Mouse (Mus musculus) adrenal gland, adult (tissue): ENCODE results near the gene Zfp605.
"Not testable (repeated sequence)": the region's sequence is repeated elsewhere in the genome, so short reads cannot be mapped to it uniquely, and the experiment has no call there.

Source experiments
- DNase-seq, 2 experiments: peaks; one replicate each; pipeline ENCODE4 v3.0.0; 2022 to 2023; ENCODE audit warnings: low spot score in 1 of 2; ENCODE audit not compliant: inconsistent age in 2 of 2

Zfp605 gene

DNA sequence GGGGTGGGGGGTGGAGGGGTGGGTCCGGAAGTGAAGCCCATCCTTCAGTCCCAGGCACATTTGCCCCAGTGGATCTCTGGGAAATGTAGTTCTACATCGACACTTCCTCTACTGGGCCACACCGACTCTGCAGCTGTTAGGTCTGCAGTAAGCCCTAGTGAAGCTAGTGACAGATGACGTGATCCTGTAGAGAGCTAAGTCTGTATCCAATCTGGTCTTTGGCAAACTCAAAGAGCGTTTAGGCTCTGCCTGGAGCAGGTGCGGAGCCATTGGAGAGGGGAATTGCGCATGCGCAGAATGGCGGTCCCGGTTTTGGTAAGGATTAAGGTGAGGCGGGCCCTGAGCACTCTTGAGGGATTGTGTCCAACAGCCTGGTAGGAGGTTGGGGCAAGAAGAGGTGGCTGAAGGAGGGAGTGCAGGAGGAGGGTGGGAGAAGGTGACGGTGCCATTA, at the start of gene Zfp605:
Gene Zfp605, plus strand, starts transcription at position 102 of the 451 bp plus-strand sequence.
- peak; percentile 92 to 97 for DNase-seq

GRCm38 (mm10) chr5:110072413-110072812, 37.5 kb upstream of the Zfp605 start, which contains the start of gene Gm17655:
Gene Gm17655 (minus strand): TSS chr5:110072513.
- not testable (repeated sequence) for DNase-seq

- DNase-seq = no peak
These were observed 26.9 kb upstream of the Zfp605 start for GRCm38 (mm10) chr5:110082961-110083360.

- DNase-seq = no peak
These were observed 23.6 kb upstream of the Zfp605 start for GRCm38 (mm10) chr5:110086161-110086866.

- DNase-seq = no peak
These were observed 18.3 kb upstream of the Zfp605 start for GRCm38 (mm10) chr5:110091546-110091945.

- DNase-seq = peak; percentile 90 to 96
These were observed 15.7 kb upstream of the Zfp605 start, which contains the start of gene Gm35315 for GRCm38 (mm10) chr5:110094030-110094846. Gene Gm35315 (minus strand): TSS chr5:110094420.

GRCm38 (mm10) chr5:110094847-110095213, 15.1 kb upstream of the Zfp605 start:
- DNase-seq = no peak

GRCm38 (mm10) chr5:110098991-110099477, 10.9 kb upstream of the Zfp605 start:
- DNase-seq = no peak

GRCm38 (mm10) chr5:110099656-110100580, 10.0 kb upstream of the Zfp605 start, which contains the start of gene Plcxd1:
Gene Plcxd1 (plus strand): TSS chr5:110099969.
- DNase-seq = peak; percentile 16 to 35

DNA sequence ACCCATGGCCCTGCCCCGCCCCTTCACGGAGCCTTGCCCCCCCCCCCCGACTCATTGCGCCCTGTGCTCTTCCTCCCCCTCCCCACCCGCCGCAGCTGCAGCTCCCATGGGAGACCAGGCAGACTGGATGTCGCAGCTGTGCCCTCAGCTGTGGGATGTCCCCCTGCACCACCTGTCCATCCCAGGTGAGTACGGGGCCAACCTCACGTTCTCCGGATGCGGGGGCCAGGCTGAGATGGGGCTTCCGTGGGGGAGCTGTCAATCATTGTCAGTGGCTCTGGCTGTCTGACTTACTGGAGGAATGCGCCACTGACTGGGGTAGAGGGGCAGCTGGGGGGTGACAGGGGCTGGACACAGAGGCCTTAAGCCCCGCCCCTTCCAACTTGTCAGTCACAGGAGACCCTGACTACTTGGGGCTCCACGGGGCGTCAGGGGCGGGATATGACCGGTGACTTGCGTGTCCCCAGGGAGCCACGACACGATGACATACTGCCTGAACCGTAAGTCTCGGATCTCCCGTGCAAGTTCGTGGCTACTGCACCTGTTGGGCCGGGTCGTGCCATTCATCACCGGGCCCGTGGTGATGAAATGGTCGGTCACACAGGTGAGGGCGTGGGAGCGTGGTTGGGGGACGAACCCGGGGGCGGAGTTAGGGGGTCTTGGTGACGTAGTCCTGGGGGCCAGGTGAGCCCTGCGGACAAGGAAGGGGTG, 8.8 kb upstream of the Zfp605 start:
- DNase-seq = peak; percentile 42 to 63

GRCm38 (mm10) chr5:110101716-110102347, 8.1 kb upstream of the Zfp605 start:
- peak; percentile 53 to 64 for DNase-seq

DNA sequence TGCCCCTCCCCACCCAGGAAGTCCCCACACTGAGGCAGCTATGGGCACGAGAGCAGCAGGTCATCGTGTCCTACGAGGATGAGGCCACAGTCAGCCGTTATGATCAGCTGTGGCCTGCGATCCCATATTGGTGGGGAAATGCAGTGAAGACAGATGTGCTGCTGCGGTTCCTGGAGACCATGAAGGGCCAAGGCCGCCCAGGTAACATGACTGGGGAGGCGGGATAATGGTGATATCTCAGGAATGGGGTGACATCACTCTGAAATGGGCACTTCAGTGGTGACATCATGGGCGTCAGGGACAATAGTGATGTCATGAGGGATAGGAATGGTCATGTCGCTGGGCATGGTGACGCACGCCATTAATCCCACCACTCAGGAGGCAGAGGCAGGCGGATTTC, 7.5 kb upstream of the Zfp605 start:
- peak; percentile 11 to 36 for DNase-seq

- peak; percentile 20 to 26 for DNase-seq
These were observed 6.9 kb upstream of the Zfp605 start for GRCm38 (mm10) chr5:110102853-110103625.

DNA sequence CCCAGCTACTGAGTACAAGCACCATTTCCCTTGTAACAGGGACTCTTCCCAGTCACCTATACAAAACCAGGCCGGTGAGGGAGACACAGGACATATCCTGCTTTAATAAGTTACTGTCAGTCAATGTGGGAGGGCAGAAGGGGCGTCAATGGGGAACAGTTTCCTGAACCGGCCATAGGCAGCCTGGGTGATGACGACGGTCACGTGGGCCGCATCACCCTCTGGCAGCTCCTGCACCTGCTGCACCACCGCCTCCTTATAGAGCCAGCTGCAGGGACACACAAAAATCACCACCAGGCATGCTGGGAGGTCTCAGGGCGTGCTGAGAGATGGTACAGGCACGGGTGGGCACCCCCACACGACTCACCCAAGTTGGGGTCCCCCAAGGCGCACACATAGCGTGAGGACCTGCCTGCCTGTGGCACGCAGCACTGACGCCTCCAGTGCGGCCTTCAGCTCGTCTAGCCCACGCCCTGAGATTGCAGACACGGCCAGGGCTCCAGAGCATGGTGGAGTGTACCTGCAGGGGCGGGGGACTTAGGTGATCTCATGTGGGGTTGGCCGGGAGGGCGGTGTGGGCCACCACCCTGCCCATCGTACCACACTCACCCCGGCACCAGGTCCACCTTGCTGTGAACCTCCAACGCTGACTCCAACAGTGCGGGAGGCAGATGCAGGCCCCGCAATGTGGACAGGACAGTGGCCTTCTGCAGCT, 5.8 kb upstream of the Zfp605 start:
- peak in 1 of 2 experiments; percentile 23 for DNase-seq

DNA sequence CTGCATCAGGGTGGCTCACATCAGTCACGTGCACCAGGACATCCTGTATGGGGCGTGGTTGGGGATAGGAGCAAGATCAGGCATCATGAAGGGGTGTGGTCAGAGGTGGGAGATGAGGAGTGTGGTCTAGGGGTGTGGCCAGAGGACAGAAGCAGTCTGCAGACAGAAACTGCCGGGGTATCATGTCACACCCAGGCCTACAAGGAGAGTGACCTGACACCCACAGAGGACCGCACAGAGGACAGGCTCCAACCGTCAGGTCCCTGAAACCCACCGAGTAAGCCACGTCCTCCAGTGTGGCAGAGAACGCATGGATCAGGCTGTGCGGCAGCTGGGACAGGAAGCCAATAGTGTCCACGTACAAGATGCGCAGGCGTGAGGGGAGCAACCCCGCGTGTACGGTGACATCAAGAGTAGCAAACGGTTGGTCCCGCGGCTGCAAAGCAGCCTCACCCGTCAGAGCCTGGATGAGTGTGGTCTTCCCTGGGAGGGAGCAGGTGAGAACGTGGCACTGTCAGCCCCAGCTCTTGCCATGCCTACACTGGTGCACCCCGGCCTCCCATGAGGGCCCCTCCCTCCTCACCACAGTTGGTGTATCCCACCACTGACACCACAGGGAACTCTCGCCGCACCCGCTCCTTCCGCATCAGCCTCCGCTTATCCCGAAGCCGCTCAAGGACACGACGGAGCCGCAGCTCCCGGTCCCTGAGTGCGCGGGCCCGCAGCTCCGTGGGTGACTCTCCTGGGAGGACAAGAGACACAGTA, 5.1 kb upstream of the Zfp605 start:
- peak; percentile 32 to 36 for DNase-seq

GRCm38 (mm10) chr5:110106140-110106871, 3.6 kb upstream of the Zfp605 start:
- peak; percentile 24 to 44 for DNase-seq
